Mouse (Mus musculus) testis, postnatal 10 days (tissue): Measurements from ENCODE around the gene Tiam2.

Experiments
- DNase-seq: peaks from one replicate; pipeline ENCODE4 v3.0.0; 2021; ENCODE audit warnings: low spot score

Gene Tiam2

DNA sequence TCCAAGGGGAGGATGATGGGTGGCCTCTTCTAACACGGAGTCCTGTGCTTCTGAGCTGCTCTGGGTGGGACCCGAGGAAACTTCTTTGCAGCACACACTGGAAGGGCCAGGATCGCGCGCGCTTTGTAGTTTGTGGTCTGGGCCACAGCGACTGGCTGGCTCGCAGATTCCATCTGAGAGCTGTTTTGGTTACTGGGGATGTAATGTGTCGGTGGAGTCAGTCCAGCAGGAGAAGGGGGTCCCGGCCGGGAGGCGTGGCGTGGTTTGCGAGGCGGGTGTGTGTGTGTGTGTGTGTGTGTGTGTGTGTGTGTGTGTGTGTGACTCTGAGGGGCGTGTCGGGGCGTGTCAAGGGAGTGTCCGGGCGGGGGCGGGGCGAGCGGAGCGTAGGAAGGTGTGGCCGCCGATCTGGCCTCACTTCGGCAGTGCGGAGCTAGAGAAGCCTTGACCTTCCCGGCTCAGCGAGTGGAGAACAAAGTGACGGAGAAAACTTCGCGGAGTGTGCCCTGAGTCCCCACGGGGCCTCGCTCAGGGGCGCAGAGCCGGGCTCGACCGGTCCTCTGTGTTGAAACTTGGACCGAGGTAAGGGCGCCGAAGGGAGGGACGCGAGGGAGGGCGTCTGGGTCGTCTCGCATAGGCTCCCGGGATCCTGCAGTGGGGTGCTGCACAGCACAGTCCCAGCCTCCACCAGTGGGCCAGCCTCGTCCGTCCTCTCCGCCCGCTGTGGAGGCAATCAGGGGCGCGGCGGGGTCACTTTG lies at the start of gene Tiam2:
TSS of gene Tiam2 (plus strand) at position 426 of the 755 bp plus-strand sequence.
- DNase-seq = peak; percentile 84

- no peak for DNase-seq
Measured at GRCm38 (mm10) chr17:3280321-3280720, 46.1 kb upstream of the Tiam2 start.

DNA sequence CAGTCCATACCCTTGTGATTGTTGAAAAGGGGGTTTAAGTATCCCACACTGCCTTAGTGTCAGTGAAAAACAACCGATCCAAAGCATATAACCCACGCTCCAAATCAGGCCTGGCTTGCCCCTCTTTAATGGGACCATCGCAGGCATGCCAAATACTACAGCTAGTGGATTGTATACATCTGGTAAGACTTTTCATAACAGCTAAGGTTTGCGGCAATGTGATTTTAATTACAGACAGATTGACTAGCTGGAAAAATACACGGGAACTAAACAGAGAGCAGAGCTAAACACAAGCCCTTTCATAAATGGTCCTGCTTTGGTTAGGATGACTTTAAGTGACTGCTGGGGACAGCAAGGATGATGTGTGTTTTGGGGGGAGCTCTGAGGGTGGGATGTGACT lies 44.4 kb upstream of the Tiam2 start:
- no peak for DNase-seq

DNA sequence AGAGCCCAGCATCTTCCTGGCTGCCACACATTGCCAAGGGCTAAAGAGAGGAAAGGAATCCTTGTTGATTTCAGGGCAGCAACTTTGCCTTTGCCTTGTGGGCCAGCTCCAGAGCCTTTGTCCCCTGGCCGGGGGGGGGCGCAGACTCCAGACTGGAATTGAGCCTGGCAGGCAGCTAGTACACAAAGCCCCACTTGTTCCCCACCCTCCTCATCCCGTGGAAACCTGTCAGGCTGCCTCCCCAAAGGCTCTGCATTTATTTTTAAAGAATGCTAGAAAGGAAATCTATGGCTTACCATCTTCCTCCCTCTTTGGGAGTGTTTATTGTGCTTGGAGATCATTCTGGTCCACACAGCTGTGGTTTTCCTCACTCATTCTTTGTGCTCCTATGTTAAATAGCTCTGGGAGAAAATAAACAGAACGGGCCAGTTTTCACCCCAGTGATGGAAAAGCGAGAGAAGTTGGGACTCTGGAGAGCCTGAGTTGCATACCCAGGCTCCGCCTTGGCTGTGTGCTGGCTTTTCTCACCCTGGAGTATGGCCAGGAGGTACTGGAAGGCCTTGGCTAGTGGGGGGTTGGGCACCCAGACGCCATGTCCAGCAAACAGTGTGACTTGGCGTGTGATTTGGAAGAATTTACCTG lies 41.2 kb upstream of the Tiam2 start:
- DNase-seq = no peak

DNA sequence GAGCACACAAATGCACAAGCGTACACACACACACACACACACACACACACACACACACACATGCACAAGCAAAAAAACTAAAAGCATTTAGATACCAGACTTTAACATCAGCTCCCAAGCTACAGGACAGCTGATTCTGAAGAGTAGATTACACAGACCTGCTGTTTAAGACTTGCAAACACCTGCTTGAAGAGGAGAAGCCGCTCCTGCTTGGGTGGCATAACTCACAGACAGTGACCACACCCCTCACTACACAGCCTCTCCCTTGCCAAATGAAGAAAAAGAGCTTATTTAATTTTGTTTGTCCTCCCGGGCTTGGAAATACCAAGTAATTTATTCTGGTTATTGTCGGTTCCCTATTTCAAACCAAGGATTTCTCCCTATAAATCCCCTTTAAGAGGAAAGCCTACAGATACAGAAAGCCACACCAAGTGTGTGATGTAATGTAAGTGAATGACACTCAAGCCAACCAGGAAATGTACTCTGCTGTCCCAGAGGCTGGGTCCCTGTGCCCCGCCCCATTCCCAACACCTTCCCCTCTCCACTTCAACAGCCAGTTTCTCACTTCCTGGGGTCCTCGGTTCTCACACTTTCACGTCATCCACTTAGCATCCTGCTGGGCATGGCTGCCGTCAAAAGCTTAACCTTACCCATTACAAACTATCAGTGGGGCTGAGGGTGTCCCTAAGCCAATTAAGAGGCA lies 40.1 kb upstream of the Tiam2 start:
- no peak for DNase-seq

DNA sequence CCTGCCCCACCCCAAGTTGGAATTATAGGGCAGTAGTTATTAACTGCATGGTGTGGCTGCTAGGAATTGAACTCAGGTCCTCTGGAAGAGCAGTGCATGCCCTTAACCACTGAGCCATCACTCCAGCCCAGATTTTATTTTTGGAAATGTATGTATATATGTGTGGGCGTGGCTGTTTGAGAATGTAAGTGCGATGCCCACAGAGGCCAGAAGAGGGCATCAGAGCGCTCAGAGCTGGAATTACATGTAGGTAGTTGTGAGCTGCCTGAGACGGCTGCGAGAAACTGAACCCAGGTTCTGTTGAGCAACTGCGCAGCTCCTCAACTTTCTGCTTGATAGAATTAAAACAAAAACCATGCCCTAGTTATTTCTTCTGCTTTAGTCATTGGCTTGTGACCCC lies 38.0 kb upstream of the Tiam2 start:
- DNase-seq = peak; percentile 74

DNA sequence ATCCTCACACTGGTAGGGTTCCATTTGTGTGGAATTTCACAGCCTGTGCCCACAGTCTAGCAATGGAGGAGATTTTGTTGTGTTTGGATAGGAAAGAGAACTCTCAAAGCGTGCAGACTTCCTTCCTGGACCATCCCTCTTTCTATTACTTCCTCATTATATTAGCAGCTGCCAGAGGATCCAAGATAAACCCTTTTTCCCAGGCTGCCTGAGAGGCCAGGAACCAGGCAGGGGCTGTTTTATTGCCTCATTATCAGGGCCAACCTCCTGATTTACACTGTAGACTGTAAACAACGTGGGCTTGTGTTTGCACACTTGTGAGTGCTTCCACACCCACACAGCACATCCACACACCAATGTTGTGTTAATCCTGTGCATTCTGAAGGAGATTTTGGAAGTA lies 31.3 kb upstream of the Tiam2 start:
- no peak for DNase-seq

GRCm38 (mm10) chr17:3299487-3299886 lies 26.9 kb upstream of the Tiam2 start:
- no peak for DNase-seq

DNA sequence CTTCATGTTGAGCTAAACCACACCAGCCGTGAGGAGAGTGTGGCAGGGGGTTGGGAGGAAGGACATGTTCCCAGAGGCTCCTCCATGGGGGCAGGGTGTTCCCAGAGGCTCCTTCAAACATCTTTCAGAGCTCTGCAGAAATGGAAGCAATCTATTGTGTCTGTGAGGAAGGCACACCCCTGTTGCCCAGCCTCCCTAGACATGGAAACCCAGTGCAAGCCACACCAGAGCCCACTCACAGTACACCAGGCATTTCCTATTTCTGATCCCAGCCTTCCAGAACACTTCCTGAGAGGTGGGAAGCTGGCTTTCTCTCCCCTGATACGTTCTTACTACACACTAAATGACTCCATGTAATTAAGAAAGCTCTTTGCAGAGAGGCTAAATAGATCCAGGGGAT lies 20.4 kb upstream of the Tiam2 start:
- DNase-seq = no peak

DNA sequence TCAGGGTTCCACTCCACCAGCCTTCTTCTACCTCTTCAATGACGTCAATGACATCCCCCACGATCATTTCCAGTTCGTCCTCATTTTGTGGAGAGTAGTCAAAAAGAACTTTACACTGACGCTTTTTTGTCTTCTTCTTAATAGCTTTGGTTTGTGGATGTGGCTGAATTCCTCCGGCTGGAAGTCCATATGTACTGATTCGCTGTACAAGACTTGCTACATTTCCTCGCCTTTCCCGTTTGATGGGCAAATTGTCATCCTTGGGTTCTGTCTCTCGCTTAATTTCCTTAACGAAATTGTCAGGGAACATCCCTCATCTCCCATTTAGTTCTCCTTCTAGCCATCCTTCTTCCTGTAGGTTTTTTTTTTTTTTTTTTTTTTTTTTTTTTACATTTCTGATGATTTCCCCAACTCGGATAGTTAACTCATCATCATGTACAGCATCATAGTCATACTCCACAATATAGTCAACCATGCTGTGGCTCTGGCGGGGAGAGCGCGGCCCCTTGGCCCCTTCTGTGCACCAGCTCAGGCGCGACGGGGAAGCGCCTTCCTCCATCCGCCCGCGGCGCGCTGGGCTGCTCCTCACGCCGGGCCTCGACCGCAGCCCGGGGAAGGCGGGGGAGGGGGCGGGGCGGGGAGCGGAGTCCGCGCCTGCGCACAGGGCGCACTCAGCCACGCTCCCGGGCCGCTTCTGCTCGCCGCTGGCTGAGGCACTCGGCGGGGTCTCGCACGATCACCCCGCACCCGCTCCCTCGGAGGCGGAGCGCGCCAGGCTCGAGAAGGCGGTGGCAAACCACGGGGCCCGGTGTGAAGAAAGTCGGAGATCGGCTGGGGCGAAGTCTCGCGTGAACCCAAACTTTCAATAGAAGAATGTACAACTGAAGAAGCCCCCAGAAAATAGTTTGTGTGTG lies 12.4 kb upstream of the Tiam2 start:
- DNase-seq = peak; percentile 83

- no peak for DNase-seq
Measured at GRCm38 (mm10) chr17:3314625-3315020, 11.8 kb upstream of the Tiam2 start.

DNA sequence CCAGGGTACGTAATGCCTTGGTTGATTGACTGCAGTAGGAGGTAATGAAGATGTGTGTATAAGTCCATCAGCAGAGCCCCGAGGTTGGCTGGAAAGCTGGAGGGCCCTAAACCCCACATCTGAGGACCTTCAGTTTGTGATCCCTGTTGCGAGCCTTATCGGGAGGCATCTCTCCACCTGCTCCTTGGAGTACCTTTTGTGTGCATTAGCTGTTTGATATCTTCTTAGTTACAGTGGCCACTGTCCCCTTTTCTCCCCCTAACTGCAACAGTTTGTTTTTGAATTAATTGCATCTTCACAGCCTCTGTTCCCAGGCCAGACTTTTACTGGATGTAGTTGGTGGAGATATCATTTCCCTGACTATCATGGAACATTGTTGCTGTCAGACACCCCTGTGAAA lies 10.8 kb upstream of the Tiam2 start:
- DNase-seq = no peak

DNA sequence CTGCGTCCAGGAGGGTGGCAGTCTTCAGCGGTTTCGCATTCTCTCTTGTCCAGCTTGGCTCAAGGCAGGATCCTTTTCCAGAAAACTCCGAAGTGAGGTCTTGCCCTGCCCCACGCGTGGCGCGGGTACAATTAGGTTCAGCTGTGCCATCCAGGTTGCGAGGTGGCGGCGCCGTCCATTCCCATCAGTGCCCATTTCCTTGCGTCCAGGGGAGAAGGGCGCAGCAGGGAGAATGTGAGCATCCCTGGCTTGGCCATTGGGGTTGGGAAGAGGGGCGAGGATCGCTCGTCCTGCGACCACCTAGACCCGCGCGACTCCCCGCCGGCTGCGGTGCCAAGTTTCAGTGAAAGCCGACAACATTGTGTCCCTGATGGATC lies 518 bp downstream of the Tiam2 start:
- no peak for DNase-seq

DNA sequence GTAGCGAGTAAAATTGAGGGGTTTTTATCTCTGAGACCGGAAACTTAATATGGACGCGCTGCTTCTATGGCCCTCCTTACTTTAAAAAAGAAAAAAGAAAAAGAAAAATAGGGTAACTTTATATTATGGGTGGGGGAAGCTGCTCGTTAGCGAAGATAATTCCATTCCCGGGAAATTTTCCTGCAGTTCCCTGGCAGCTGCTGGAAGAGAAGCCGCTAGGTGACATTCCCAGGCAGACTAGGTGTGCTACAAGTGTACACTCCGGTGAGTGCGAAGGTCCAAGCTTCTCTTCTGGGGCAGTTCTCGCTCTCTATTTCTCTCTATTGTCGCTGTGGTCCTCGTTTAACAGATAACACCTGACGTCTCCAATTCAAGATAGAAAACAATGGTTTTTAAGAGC lies 962 bp downstream of the Tiam2 start:
- DNase-seq = no peak

GRCm38 (mm10) chr17:3328820-3329219 lies 2.4 kb downstream of the Tiam2 start:
- DNase-seq = no peak

GRCm38 (mm10) chr17:3329429-3329828 lies 3.1 kb downstream of the Tiam2 start:
- no peak for DNase-seq

DNA sequence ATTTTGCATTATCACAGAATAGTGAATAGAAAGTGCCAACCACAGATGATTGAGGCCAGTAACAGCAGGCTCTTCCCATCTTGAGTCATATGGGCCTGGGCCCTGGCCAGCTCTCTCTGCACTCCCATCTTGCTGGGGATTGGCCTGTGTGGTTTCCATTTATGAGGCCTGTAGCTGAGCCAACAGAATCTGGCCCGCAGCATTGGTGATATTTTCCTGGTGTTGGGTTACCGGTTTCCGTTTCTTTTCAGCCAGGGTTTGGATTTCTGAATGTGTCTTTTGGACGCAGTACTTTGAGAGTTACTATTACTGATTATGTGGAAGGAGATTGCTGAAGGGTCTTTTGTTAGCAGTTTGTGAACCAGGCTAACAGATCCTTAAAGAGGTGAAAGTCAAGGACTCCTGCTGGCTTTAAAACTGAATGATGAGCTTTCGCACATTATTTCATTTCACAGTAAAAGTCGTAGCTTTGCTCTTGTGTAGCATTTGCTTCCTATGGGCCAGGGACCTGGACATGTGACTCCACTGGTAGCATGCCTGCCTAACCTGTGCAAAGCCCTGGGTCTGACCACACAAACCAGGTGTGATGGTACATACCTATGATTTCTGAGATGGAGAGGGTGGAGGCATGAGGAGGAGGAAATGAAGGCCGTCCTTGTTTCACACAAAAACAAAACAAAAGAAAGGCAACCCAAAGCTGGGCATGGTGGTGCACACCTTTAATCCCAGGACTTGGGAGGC lies 5.5 kb downstream of the Tiam2 start:
- peak; percentile 57 for DNase-seq

GRCm38 (mm10) chr17:3336161-3336739 lies 9.9 kb downstream of the Tiam2 start:
- no peak for DNase-seq

GRCm38 (mm10) chr17:3336887-3337524 lies 10.6 kb downstream of the Tiam2 start:
- DNase-seq = no peak

DNA sequence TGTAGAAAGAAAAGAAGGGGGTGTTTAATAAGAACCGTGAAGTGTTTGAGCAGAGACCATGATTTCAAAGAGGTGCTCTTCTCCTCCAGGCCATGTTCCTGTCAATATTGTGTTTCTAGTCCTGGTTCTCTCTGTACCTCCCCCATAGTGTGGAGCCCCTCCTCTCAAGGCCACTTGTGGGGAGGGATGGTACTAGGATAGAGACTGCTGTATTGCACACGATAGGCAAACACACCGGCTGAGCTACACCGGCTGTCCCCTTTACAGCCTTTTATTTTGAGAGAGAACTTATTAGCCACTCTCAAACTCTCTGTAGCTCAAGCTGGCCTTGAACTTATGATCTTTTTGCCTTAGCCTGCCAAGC lies 11.1 kb downstream of the Tiam2 start:
- no peak for DNase-seq

DNA sequence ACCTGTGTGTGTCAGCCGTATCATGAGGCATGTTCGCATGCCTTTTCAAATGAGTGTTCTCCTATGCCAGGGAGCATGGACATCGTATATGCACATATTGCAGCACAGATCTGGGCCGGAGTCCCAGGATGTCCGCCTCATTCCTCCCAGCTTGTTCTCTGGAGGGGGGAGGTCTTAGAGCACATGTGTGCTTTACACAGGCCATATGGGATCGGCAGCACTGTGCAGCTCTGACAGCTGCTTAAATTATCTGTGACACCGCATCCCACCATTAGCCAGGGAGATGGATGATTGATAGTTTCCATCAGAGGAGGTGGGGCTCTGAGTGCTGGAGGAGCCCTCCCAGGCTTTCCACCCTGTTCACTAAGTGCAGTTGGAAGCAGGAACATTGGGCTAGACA lies 12.4 kb downstream of the Tiam2 start:
- DNase-seq = no peak
